14 mouse cellular contexts compared by ENCODE assay signal in genomic region chr12:116740141-116740540, GRCm38 (mm10).
"Had no signal": no experiment of that assay in that cellular context is flagged by ENCODE, and none has a peak within 500 bp of the region (broad histone marks: within the 10 kb centered on the region; RNA-seq: fewer than 3 reads in every experiment).

No protein-coding gene starts in this region.

- H3K4me3 ChIP-seq: lung, embryonic 15.5 days; megakaryocyte, embryonic 14.5 days; neural tube, embryonic 12.5 days; stomach, embryonic 15.5 days had no signal

- H3K27ac ChIP-seq: lung, embryonic 15.5 days; macrophage; neural tube, embryonic 12.5 days; stomach, embryonic 15.5 days; stomach, postnatal 0 days had no signal

- DNase-seq: lung, adult 2 months; lung, postnatal 14 days; lung, postnatal 36 days; midbrain, embryonic 14.5 days; right cerebral cortex, postnatal 14 days; thymus, adult 2 months; thymus, postnatal 25 days; thymus, postnatal 4 days had no signal
